Mouse (Mus musculus) CH12.LX (cell line): ENCODE measurements around the gene Slc9a3r2. TPM values are rescaled to one million over a fixed set of nuclear protein-coding genes. Genes with fewer than 3 reads are reported as not detected.

Source experiments
- DNase-seq: peaks from one replicate; pipeline ENCODE4 v3.0.0-alpha.2; 2013; ENCODE audit errors: extremely low read depth
- H3K27ac ChIP-seq: 2 replicates; pipeline ENCODE4 v1.5.1; 2012; ENCODE audit warnings: low read depth, mild to moderate bottlenecking, control low read depth, moderate library complexity; ENCODE audit not compliant: insufficient read depth
- H3K27me3 ChIP-seq: replicated peaks from 2 replicates; pipeline ENCODE3; 2012; ENCODE audit warnings: inconsistent platforms
- H3K36me3 ChIP-seq, 2 experiments: replicated peaks in 1 of 2; 2 replicates each; pipeline versions ENCODE3 to v1.6.1; 2012; ENCODE audit warnings: inconsistent platforms in 1 of 2, low read length in 1 of 2, mild to moderate bottlenecking in 1 of 2, mixed read lengths in 1 of 2, moderate library complexity in 1 of 2; ENCODE audit not compliant: control insufficient read depth in 1 of 2, insufficient read depth in 1 of 2
- H3K4me1 ChIP-seq, 2 experiments: 2 replicates each; pipeline ENCODE4 v1.6.1; 2012; ENCODE audit warnings: inconsistent platforms in 1 of 2, moderate library complexity in 1 of 2; ENCODE audit not compliant: insufficient read depth in 2 of 2, control insufficient read depth in 1 of 2
- H3K4me2 ChIP-seq: 2 replicates; pipeline ENCODE4 v1.6.1; 2012; ENCODE audit warnings: low read depth, mild to moderate bottlenecking, control low read depth; ENCODE audit not compliant: poor library complexity, insufficient read depth, severe bottlenecking
- H3K4me3 ChIP-seq, 3 experiments: fragments of 150-350 bp in 1 of 3; sonication (generic) in 1 of 3; replicated peaks in 1 of 3; 2 replicates each; pipeline versions ENCODE3 to v1.5.1; 2011 to 2012; ENCODE audit warnings: low read depth in 2 of 3, low read length in 2 of 3, mild to moderate bottlenecking in 2 of 3, moderate library complexity in 2 of 3, control low read depth in 1 of 3, improper control_type of control experiment in 1 of 3, inconsistent platforms in 1 of 3, mixed read lengths in 1 of 3; ENCODE audit not compliant: poor library complexity in 1 of 3
- H3K79me2 ChIP-seq: replicated peaks from 2 replicates; pipeline ENCODE4 v1.6.1; 2012; ENCODE audit warnings: mild to moderate bottlenecking, moderate library complexity; ENCODE audit not compliant: control insufficient read depth, poor library complexity, insufficient read depth, severe bottlenecking; ENCODE audit errors: extremely low read depth
- H3K9ac ChIP-seq: 2 replicates; pipeline ENCODE4 v1.6.1; 2012; ENCODE audit warnings: low read depth, mild to moderate bottlenecking, control low read depth, moderate library complexity; ENCODE audit not compliant: insufficient read depth
- H3K9me3 ChIP-seq: replicated peaks from 2 replicates; pipeline ENCODE3; 2012; ENCODE audit warnings: low read length, inconsistent platforms, mixed read lengths
- BHLHE40 ChIP-seq: IDR thresholded peaks from 2 replicates; pipeline ENCODE4 v1.6.1; 2011; ENCODE audit warnings: mild to moderate bottlenecking, low read depth, low read length, improper control_type of control experiment
- ELF1 ChIP-seq: IDR thresholded peaks from 2 replicates; pipeline ENCODE4 v1.6.1; 2014; ENCODE audit warnings: low read depth, mild to moderate bottlenecking, inconsistent platforms, low read length, improper control_type of control experiment
- EP300 ChIP-seq: IDR thresholded peaks from 2 replicates; pipeline ENCODE4 v1.6.1; 2011; ENCODE audit warnings: low read length, improper control_type of control experiment
- ETS1 ChIP-seq: conservative IDR thresholded peaks from 2 replicates; pipeline ENCODE4 v1.6.1; 2012; ENCODE audit warnings: low read depth, mild to moderate bottlenecking, inconsistent platforms, low read length, improper control_type of control experiment, moderate library complexity
- GABPA ChIP-seq: IDR thresholded peaks from 2 replicates; pipeline ENCODE4 v1.6.1; 2012; ENCODE audit warnings: low read depth, low read length, improper control_type of control experiment, inconsistent platforms; ENCODE audit not compliant: insufficient replicate concordance
- HCFC1 ChIP-seq: IDR thresholded peaks from 2 replicates; pipeline ENCODE4 v1.6.1; 2012; ENCODE audit warnings: low read depth, mild to moderate bottlenecking, inconsistent platforms, low read length, improper control_type of control experiment
- IRF4 ChIP-seq: IDR thresholded peaks from 2 replicates; pipeline ENCODE4 v1.6.1; 2014; ENCODE audit warnings: low read depth, mild to moderate bottlenecking, inconsistent platforms, low read length, improper control_type of control experiment
- JUN ChIP-seq: IDR thresholded peaks from 2 replicates; pipeline ENCODE4 v1.6.1; 2011; ENCODE audit warnings: low read depth, mild to moderate bottlenecking, low read length, improper control_type of control experiment, moderate library complexity; ENCODE audit not compliant: insufficient read depth
- JUND ChIP-seq: conservative IDR thresholded peaks from 2 replicates; pipeline ENCODE4 v1.6.1; 2011; ENCODE audit warnings: low read depth, low read length, improper control_type of control experiment
- KAT2A ChIP-seq: IDR thresholded peaks from 2 replicates; pipeline ENCODE4 v1.6.1; 2012; ENCODE audit warnings: low read length, improper control_type of control experiment, inconsistent platforms; ENCODE audit not compliant: insufficient replicate concordance
- MAFK ChIP-seq: IDR thresholded peaks from 2 replicates; pipeline ENCODE4 v1.6.1; 2011; ENCODE audit warnings: low read length, improper control_type of control experiment; ENCODE audit not compliant: insufficient replicate concordance
- MEF2A ChIP-seq: IDR thresholded peaks from 2 replicates; pipeline ENCODE4 v1.6.1; 2014; ENCODE audit warnings: low read depth, mild to moderate bottlenecking, inconsistent platforms, low read length, improper control_type of control experiment, borderline replicate concordance
- MXI1 ChIP-seq: IDR thresholded peaks from 2 replicates; pipeline ENCODE4 v1.6.1; 2011; ENCODE audit warnings: mild to moderate bottlenecking, low read depth, low read length, improper control_type of control experiment
- MYC ChIP-seq: IDR thresholded peaks from 2 replicates; pipeline ENCODE4 v1.6.1; 2011; ENCODE audit warnings: low read depth, mild to moderate bottlenecking, improper control_type of control experiment, low read length
- NELFE ChIP-seq: IDR thresholded peaks from 2 replicates; pipeline ENCODE4 v1.6.1; 2011; ENCODE audit warnings: low read depth, low read length, improper control_type of control experiment
- POLR2AphosphoS2 ChIP-seq: IDR thresholded peaks from 2 replicates; pipeline ENCODE4 v1.6.1; 2011; ENCODE audit warnings: low read depth, low read length, improper control_type of control experiment
- RCOR1 ChIP-seq: conservative IDR thresholded peaks from 2 replicates; pipeline ENCODE4 v1.6.1; 2012; ENCODE audit warnings: low read depth, mild to moderate bottlenecking, inconsistent platforms, low read length, improper control_type of control experiment
- TBP ChIP-seq: conservative IDR thresholded peaks from 2 replicates; pipeline ENCODE4 v1.6.1; 2011; ENCODE audit warnings: low read depth, low read length, improper control_type of control experiment
- TCF12 ChIP-seq: IDR thresholded peaks from 2 replicates; pipeline ENCODE4 v1.6.1; 2014; ENCODE audit warnings: low read depth, mild to moderate bottlenecking, inconsistent platforms, low read length, improper control_type of control experiment
- USF1 ChIP-seq: IDR thresholded peaks from 2 replicates; pipeline ENCODE4 v1.6.1; 2014; ENCODE audit warnings: low read depth, mild to moderate bottlenecking, inconsistent platforms, low read length, improper control_type of control experiment
- USF2 ChIP-seq: conservative IDR thresholded peaks from 2 replicates; pipeline ENCODE4 v1.6.1; 2011; ENCODE audit warnings: low read depth, low read length, improper control_type of control experiment
- ZC3H11A ChIP-seq: IDR thresholded peaks from 2 replicates; pipeline ENCODE4 v1.6.1; 2012; ENCODE audit warnings: low read depth, mild to moderate bottlenecking, inconsistent platforms, low read length, improper control_type of control experiment
- ZKSCAN1 ChIP-seq: IDR thresholded peaks from 2 replicates; pipeline ENCODE4 v1.6.1; 2012; ENCODE audit warnings: low read depth, inconsistent platforms, low read length, improper control_type of control experiment, borderline replicate concordance
- ZNF384 ChIP-seq: IDR thresholded peaks from 2 replicates; pipeline ENCODE4 v1.6.1; 2012; ENCODE audit warnings: low read depth, low read length, improper control_type of control experiment, inconsistent platforms
- dilution Hi-C: fragments of 300-500 bp; cut with MboI; formaldehyde crosslinking; loops from 2 replicates; pipeline ENCODE4 v1.14.3; 2020; ENCODE audit warnings: low sequenced_read_pairs; ENCODE audit not compliant: extremely low pct_unique_long_range_greater_than_20kb, extremely low pct_ligation_motif_present
- in situ Hi-C: fragments of 300-500 bp; cut with MboI; formaldehyde crosslinking; loops from 3 replicates; pipeline ENCODE4 v1.14.3; 2019; ENCODE audit warnings: low sequenced_read_pairs, low pct_ligation_motif_present, low pct_unique_long_range_greater_than_20kb, mixed read lengths
- polyA plus RNA-seq: library from polyadenylated mRNA; unstranded; fragments of >175 nt; gene quantifications from 2 replicates; pipeline ENCODE4 v1.2.1, GENCODE M21; 2012; ENCODE audit warnings: low read depth; ENCODE audit not compliant: insufficient read length
- total RNA-seq, 2 experiments: library from RNA; depleted of rRNA; stranded (reverse); fragments of 300-350 nt in 1 of 2; fragments of >200 nt in 1 of 2; gene quantifications; 2 replicates each; pipeline ENCODE4 v1.2.3; 2012 to 2014

Slc9a3r2 gene
- total and polyA plus RNA-seq, 3 experiments = 2.1 to 5.5 (median 4.8) TPM

DNA sequence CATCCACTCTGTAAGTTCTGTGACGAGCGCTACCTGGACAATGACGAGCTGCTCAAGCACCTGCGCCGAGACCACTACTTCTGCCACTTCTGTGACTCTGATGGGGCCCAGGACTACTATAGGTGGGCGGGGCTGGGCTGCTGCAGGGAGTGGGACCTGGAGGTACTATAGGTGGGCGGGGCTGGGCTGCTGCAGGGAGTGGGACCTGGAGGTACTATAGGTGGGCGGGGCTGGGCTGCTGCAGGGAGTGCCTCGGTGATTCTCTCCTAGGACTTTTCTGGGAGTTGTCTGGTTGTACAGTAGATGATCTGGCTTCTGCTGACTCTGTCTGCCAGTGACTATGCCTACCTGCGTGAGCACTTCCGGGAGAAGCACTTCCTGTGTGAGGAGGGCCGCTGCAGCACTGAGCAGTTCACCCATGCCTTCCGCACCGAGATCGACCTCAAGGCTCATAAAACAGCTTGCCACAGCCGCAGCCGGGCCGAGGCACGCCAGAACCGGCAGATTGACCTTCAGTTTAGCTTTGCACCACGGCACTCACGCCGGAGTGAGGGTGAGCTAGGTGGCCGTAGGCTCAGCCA lies 27.5 kb upstream of the Slc9a3r2 start:
- Histone ChIP-seq H3K36me3 (peaks cover 65 to 89% of the 10 kb centered on the region in 2 experiments), H3K4me1 (peaks cover 0 to 33% of the 10 kb centered on the region in 2 experiments; a peak in 2 of 4 replicates), H3K27me3 (no peaks in the 10 kb centered on the region)
- dilution Hi-C loops = no loop called here
- no peak for DNase-seq
- in situ Hi-C loops = no loop called here
- TF ChIP-seq MXI1 (no peak), ELF1 (no peak), MYC (no peak), POLR2AphosphoS2 (no peak), JUND (no peak), HCFC1 (no peak), RCOR1 (no peak), ZKSCAN1 (no peak), BHLHE40 (no peak), NELFE (no peak), USF1 (no peak), KAT2A (no peak), USF2 (no peak), ZC3H11A (no peak)
- TF ChIP-seq, all 38 proteins: peak for 0
- H3K4me3 ChIP-seq = no peak overlapping the region
- H3K9me3 ChIP-seq = no peaks in the 10 kb centered on the region
- H3K9ac ChIP-seq = no peak overlapping the region
- H3K27ac ChIP-seq = no peak overlapping the region
- H3K79me2 ChIP-seq = peaks cover 35% of the 10 kb centered on the region
- H3K4me2 ChIP-seq = no peak overlapping the region

DNA sequence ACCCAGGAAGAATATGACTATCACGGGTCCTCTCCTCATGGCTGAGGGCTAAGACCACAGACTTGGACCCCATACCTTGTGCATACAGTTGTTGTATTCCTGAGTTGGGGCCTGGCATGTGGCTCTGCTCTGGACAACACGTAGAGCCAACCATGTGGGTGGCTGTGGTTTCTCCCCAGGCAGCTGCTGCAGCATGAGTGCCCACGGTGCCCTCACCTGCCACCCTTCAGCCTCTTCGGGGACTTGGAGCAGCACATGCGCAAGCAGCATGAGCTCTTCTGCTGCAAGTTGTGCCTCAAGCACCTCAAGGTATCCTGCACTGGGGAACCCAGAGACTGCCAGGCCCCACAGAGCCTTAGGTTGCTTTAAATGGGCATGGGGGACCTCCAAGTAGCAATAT lies 26.8 kb upstream of the Slc9a3r2 start:
- Histone ChIP-seq H3K27ac (no peak overlapping the region), H3K4me2 (no peak overlapping the region), H3K27me3 (no peaks in the 10 kb centered on the region), H3K36me3 (peaks cover 61 to 82% of the 10 kb centered on the region in 2 experiments), H3K79me2 (peaks cover 39% of the 10 kb centered on the region), H3K4me1 (peaks cover 0 to 40% of the 10 kb centered on the region in 2 experiments; a peak in 2 of 4 replicates), H3K9ac (no peak overlapping the region), H3K4me3 (no peak overlapping the region), H3K9me3 (no peaks in the 10 kb centered on the region)
- dilution Hi-C loops = no loop called here
- no peak for DNase-seq
- in situ Hi-C loops = no loop called here
- TF ChIP-seq ELF1 = no peak
- TF ChIP-seq GABPA = no peak
- TF ChIP-seq ZNF384 = no peak
- no peak for TF ChIP-seq MAFK
- no peak for TF ChIP-seq EP300
- no peak for TF ChIP-seq TBP
- no peak for TF ChIP-seq MYC
- TF ChIP-seq BHLHE40 = no peak
- no peak for TF ChIP-seq MXI1
- TF ChIP-seq USF2 = no peak
- no peak for TF ChIP-seq KAT2A
- TF ChIP-seq MEF2A = no peak
- no peak for TF ChIP-seq RCOR1
- no peak for TF ChIP-seq JUN
- TF ChIP-seq ETS1 = no peak
- no peak for TF ChIP-seq HCFC1
- no peak for TF ChIP-seq TCF12
- TF ChIP-seq IRF4 = no peak
